In genomic region chr5:118722456-118722855, GRCm38 (mm10) we compare ENCODE assay signal across 19 mouse cellular contexts.
DNase-seq lines count a peak whose midpoint lies in the region; ATAC-seq and TF ChIP-seq lines count a peak whose summit lies in the region.
"Had no signal": no experiment of that assay in that cellular context is flagged by ENCODE, and none has a peak within 500 bp of the region (broad histone marks: within the 10 kb centered on the region; RNA-seq: fewer than 3 reads in every experiment).

No protein-coding gene starts in this region.

- no peak overlapping the region for H3K4me3 ChIP-seq in hindbrain, postnatal 0 days (ENCODE audit: low read length)
- H3K4me3 ChIP-seq in hindbrain, embryonic 14.5 days (replicated peaks; ENCODE audit: low read length) = no peak overlapping the region
- no peak overlapping the region for H3K4me3 ChIP-seq in neural tube, embryonic 15.5 days (replicated peaks)
- H3K4me3 ChIP-seq: embryonic facial prominence, embryonic 15.5 days; erythroblast, embryonic 14.5 days; forebrain, embryonic 10.5 days; gastrocnemius, adult 2 months; heart, embryonic 12.5 days; hindbrain, embryonic 10.5 days; intestine, embryonic 15.5 days had no signal

- WGBS in hindbrain, postnatal 0 days = 44% methylated on average over 3 of the region's 3 CpGs
- WGBS in hindbrain, embryonic 14.5 days = 82% methylated on average over 3 of the region's 3 CpGs
- WGBS in neural tube, embryonic 15.5 days = 74% methylated on average over 3 of the region's 3 CpGs

- no peak overlapping the region; the same call in 1 of the 2 replicates for H3K27ac ChIP-seq in hindbrain, postnatal 0 days
- no peak overlapping the region for H3K27ac ChIP-seq in hindbrain, embryonic 14.5 days
- no peak overlapping the region for H3K27ac ChIP-seq in neural tube, embryonic 15.5 days (replicated peaks)
- H3K27ac ChIP-seq: embryonic facial prominence, embryonic 15.5 days; forebrain, embryonic 10.5 days; gastrocnemius, adult 2 months; hindbrain, embryonic 10.5 days; intestine, embryonic 15.5 days had no signal

- H3K27me3 ChIP-seq in hindbrain, postnatal 0 days (ENCODE audit: insufficient read depth, low read length) = no peaks in the 10 kb centered on the region
- no peaks in the 10 kb centered on the region for H3K27me3 ChIP-seq in hindbrain, embryonic 14.5 days (ENCODE audit: control insufficient read depth, insufficient read depth, low read length)
- H3K27me3 ChIP-seq in neural tube, embryonic 15.5 days (replicated peaks) = no peaks in the 10 kb centered on the region
- H3K27me3 ChIP-seq: embryonic facial prominence, embryonic 15.5 days; heart, embryonic 12.5 days; intestine, embryonic 15.5 days had no signal

- H3K4me2 ChIP-seq in hindbrain, postnatal 0 days (ENCODE audit: low read depth, low read length) = no peak overlapping the region
- no peak overlapping the region for H3K4me2 ChIP-seq in hindbrain, embryonic 14.5 days (replicated peaks)
- H3K4me2 ChIP-seq in neural tube, embryonic 15.5 days = no peak overlapping the region
- H3K4me2 ChIP-seq: embryonic facial prominence, embryonic 15.5 days; heart, embryonic 12.5 days; intestine, embryonic 15.5 days had no signal

- no peak for TF ChIP-seq CTCF in hindbrain, postnatal 0 days (IDR thresholded peaks at IDR 0.05; ENCODE audit: low read depth)

- DNase-seq in adrenal gland, adult 2 months = peak; percentile 61
- DNase-seq in adrenal gland, postnatal 4 days (ENCODE audit: low spot score in 2 of 2) = no peak
- DNase-seq in cerebellum, adult 18-20 months = peak; percentile 50 to 66
- no peak for DNase-seq in cerebellum, adult 11 months
- DNase-seq in hindbrain, postnatal 0 days (ENCODE audit: low spot score) = peak; percentile 44
- DNase-seq in hindbrain, embryonic 14.5 days (ENCODE audit: low spot score) = no peak
- DNase-seq in cerebellum, postnatal 25 days = peak; percentile 59 to 75
- DNase-seq: embryo, embryonic 11 days; gastrocnemius, adult 2 months; gastrocnemius, postnatal 25 days; kidney, adult 18-20 months had no signal

- peaks cover 10% of the 10 kb centered on the region; the same call in 1 of the 2 replicates for H3K36me3 ChIP-seq in hindbrain, postnatal 0 days (ENCODE audit: insufficient read depth, low read length)
- H3K36me3 ChIP-seq in hindbrain, embryonic 14.5 days (replicated peaks; ENCODE audit: control insufficient read depth, insufficient read depth) = peaks cover 44% of the 10 kb centered on the region
- peaks cover 23% of the 10 kb centered on the region for H3K36me3 ChIP-seq in neural tube, embryonic 15.5 days

- no peaks in the 10 kb centered on the region for H3K9me3 ChIP-seq in hindbrain, postnatal 0 days (ENCODE audit: low read length)
- H3K9me3 ChIP-seq in hindbrain, embryonic 14.5 days (ENCODE audit: control insufficient read depth, low read length) = no peaks in the 10 kb centered on the region
- H3K9me3 ChIP-seq in neural tube, embryonic 15.5 days (replicated peaks) = no peaks in the 10 kb centered on the region
- H3K9me3 ChIP-seq: embryonic facial prominence, embryonic 15.5 days; forebrain, embryonic 10.5 days; heart, embryonic 12.5 days; hindbrain, embryonic 10.5 days; intestine, embryonic 15.5 days had no signal

- H3K4me1 ChIP-seq in hindbrain, postnatal 0 days (ENCODE audit: insufficient read depth, low read length) = 0 out of 2 replicates have a peak, but pooled peaks cover 3% of the 10 kb centered on the region
- H3K4me1 ChIP-seq in hindbrain, embryonic 14.5 days (replicated peaks; ENCODE audit: control insufficient read depth, insufficient read depth, low read length) = no peaks in the 10 kb centered on the region; the same call in 1 of the 2 replicates
- H3K4me1 ChIP-seq in neural tube, embryonic 15.5 days = peaks cover 23% of the 10 kb centered on the region
- H3K4me1 ChIP-seq: intestine, embryonic 15.5 days had no signal

- no peak for ATAC-seq in hindbrain, postnatal 0 days
- no peak for ATAC-seq in hindbrain, embryonic 14.5 days (ENCODE audit: low FRiP score)
- ATAC-seq in neural tube, embryonic 15.5 days (ENCODE audit: low FRiP score) = no peak
- ATAC-seq: forebrain, embryonic 14.5 days; intestine, embryonic 15.5 days had no signal

- no peak overlapping the region for H3K9ac ChIP-seq in hindbrain, postnatal 0 days (replicated peaks; ENCODE audit: low read length)
- no peak overlapping the region for H3K9ac ChIP-seq in hindbrain, embryonic 14.5 days
- H3K9ac ChIP-seq in neural tube, embryonic 15.5 days (replicated peaks) = no peak overlapping the region
- H3K9ac ChIP-seq: embryonic facial prominence, embryonic 15.5 days; heart, embryonic 12.5 days; intestine, embryonic 15.5 days had no signal

Comparison
In these comparisons a context has a peak if more than half of its experiments do, and no peak if none do; other contexts are left out.
1. DNase-seq: peak in adrenal gland, adult 2 months (single experiment), cerebellum, adult 18-20 months (2 of 2), hindbrain, postnatal 0 days (single experiment) and cerebellum, postnatal 25 days (2 of 2); none in adrenal gland, postnatal 4 days (0 of 2), cerebellum, adult 11 months (single experiment) and hindbrain, embryonic 14.5 days (single experiment).